Mouse (Mus musculus): ENCODE measurements at regions not wholly inside any gene's neighbourhood (a gene's known extent, or its start where the extent isn't known, plus 50 kb on each side); places are given as distances from the start of the nearest gene placed in this dataset.

DNA sequence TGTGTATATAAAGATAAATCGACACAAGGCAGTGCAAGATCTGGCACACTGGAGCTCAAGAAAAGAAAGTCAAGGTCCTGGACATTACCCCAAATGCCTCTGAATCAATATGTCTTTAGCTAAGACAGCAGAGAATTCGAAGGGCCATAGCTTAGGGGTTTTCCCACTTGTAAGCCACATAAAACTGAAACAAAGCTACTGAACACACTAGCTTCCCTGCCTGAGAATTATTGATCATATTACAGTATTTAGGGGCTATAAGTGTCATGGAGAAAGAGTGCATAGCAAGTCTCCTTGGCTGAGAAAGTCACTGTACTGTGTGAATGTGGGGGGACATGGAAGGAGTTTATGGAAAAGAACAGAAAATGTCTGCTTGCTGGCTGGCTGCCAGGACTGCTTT lies 207.3 kb upstream of the Htr1f start:
- Histone ChIP-seq H3K4me2 (ENCODE audit: low read length) (no peak overlapping the region), H3K36me3 (ENCODE audit: control insufficient read depth, insufficient read depth, low read length) (no peaks in the 10 kb centered on the region), H3K4me3 (ENCODE audit: low read depth, low read length) (no peak overlapping the region), H3K27ac (ENCODE audit: low read length) (no peak overlapping the region), H3K4me1 (ENCODE audit: control insufficient read depth, insufficient read depth, low read length) (no peaks in the 10 kb centered on the region), H3K9me3 (replicated peaks; ENCODE audit: control insufficient read depth, low read length, poor library complexity, severe bottlenecking) (no peaks in the 10 kb centered on the region), H3K27me3 (ENCODE audit: control insufficient read depth, insufficient read depth, low read depth, low read length) (no peaks in the 10 kb centered on the region), H3K9ac (ENCODE audit: low read depth, low read length) (no peak overlapping the region)
- WGBS = 82% methylated on average over 2 of the region's 2 CpGs
- ATAC-seq = no peak

DNA sequence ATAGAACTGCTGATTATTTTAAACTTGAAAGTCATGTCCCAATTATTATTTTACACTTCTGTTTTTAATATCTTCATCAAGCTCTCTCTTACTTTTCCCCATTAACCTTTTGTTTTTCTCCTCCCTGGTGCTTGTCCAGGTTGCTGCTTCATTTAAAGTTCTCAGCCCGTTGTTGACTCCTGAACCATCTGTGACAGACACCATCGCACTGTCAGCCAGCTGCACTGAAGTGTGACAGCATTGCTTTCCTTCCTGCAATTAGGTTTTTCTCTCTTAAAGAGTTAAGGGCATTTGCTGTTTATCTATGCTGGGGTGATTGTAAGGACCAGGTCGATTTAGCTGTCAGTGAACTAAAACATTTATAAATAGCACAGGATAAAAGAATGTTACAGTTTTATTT lies 205.3 kb upstream of the Pou1f1 start:
- Histone ChIP-seq H3K4me1 (ENCODE audit: control insufficient read depth, insufficient read depth, low read length) (no peaks in the 10 kb centered on the region), H3K27me3 (ENCODE audit: control insufficient read depth, insufficient read depth, low read depth, low read length) (no peaks in the 10 kb centered on the region), H3K9ac (ENCODE audit: low read depth, low read length) (no peak overlapping the region), H3K4me3 (ENCODE audit: low read depth, low read length) (no peak overlapping the region), H3K4me2 (ENCODE audit: low read length) (no peak overlapping the region), H3K9me3 (replicated peaks; ENCODE audit: control insufficient read depth, low read length, poor library complexity, severe bottlenecking) (no peaks in the 10 kb centered on the region), H3K27ac (ENCODE audit: low read length) (no peak overlapping the region), H3K36me3 (ENCODE audit: control insufficient read depth, insufficient read depth, low read length) (no peaks in the 10 kb centered on the region)
- WGBS = 68% methylated on average over 3 of the region's 3 CpGs
- no peak for ATAC-seq

DNA sequence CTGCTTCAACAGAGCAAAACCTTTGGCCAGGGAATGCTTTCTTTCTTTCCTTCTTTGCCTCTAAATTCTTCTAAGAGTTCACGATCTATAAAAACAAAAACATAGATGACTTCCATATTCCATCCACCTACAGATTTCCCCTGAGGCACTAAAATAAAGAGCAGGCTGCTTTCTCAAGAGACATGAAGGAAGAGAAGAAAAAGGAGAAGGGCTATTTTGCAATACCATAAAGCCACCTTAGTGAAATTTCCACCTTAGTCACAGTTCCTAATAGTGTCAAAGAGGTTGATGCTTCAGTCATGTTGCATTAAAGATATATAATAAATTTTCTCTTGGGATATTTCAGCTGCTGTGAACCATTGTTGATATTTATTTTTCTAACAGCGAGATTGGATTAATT lies 187.9 kb upstream of the Pou1f1 start:
- WGBS = 82% methylated on average over 2 of the region's 2 CpGs
- H3K4me1 ChIP-seq (ENCODE audit: control insufficient read depth, insufficient read depth, low read length) = no peaks in the 10 kb centered on the region
- no peaks in the 10 kb centered on the region for H3K27me3 ChIP-seq (ENCODE audit: control insufficient read depth, insufficient read depth, low read depth, low read length)
- no peaks in the 10 kb centered on the region for H3K36me3 ChIP-seq (ENCODE audit: control insufficient read depth, insufficient read depth, low read length)
- H3K9ac ChIP-seq (ENCODE audit: low read depth, low read length) = no peak overlapping the region
- H3K27ac ChIP-seq (ENCODE audit: low read length) = no peak overlapping the region
- no peaks in the 10 kb centered on the region for H3K9me3 ChIP-seq (replicated peaks; ENCODE audit: control insufficient read depth, low read length, poor library complexity, severe bottlenecking)
- no peak for ATAC-seq
- H3K4me2 ChIP-seq (ENCODE audit: low read length) = no peak overlapping the region
- H3K4me3 ChIP-seq (ENCODE audit: low read depth, low read length) = no peak overlapping the region

DNA sequence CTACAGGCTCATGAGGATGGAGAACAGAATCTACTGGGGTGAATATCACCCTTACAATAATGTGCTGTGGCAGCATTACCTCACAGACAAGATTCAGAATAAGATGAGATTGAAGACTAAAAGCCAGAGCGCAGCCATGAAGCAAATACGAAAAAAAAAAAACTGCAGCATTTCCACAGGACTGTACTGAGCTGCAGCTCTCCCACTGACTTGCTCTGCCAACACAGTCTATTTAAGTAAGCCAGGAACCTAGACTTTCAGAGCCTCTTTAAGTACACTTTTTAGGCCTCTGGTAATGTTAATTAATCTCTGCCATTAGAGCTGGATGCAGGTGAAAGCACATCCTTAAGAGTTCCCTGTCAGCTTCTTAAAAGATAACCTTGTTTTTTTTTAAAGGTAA lies 181.1 kb upstream of the Pou1f1 start:
- no peak for ATAC-seq
- H3K9me3 ChIP-seq (replicated peaks; ENCODE audit: control insufficient read depth, low read length, poor library complexity, severe bottlenecking) = no peaks in the 10 kb centered on the region
- no peaks in the 10 kb centered on the region for H3K27me3 ChIP-seq (ENCODE audit: control insufficient read depth, insufficient read depth, low read depth, low read length)
- 97% methylated on average over 2 of the region's 2 CpGs for WGBS
- no peak overlapping the region for H3K4me3 ChIP-seq (ENCODE audit: low read depth, low read length)
- no peaks in the 10 kb centered on the region for H3K4me1 ChIP-seq (ENCODE audit: control insufficient read depth, insufficient read depth, low read length)
- H3K4me2 ChIP-seq (ENCODE audit: low read length) = no peak overlapping the region
- H3K36me3 ChIP-seq (ENCODE audit: control insufficient read depth, insufficient read depth, low read length) = no peaks in the 10 kb centered on the region
- H3K27ac ChIP-seq (ENCODE audit: low read length) = no peak overlapping the region
- H3K9ac ChIP-seq (ENCODE audit: low read depth, low read length) = no peak overlapping the region

DNA sequence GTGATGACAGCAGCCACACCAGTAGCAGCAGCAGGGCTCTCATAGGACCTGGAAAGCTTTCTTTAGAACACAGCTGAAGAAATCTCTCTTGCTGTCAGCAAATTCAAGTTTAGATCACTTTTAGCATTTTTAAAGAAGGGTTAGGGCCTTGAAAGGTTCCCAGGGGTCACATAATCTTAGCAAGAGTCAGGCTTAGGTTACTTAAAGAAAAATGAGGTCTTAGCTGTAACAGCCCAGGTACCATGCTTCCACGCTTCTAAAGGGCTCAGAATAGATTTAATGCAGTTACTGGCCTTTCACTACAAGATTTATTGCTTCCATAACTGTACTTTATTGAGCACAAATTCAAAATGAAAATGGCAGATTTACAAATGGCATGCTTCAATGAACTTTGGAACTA lies 160.4 kb upstream of the Pou1f1 start:
- H3K27me3 ChIP-seq (ENCODE audit: control insufficient read depth, insufficient read depth, low read depth, low read length) = no peaks in the 10 kb centered on the region
- 92% methylated on average over 1 of the region's 1 CpGs for WGBS
- ATAC-seq = no peak
- no peaks in the 10 kb centered on the region for H3K9me3 ChIP-seq (replicated peaks; ENCODE audit: control insufficient read depth, low read length, poor library complexity, severe bottlenecking)
- no peak overlapping the region for H3K9ac ChIP-seq (ENCODE audit: low read depth, low read length)
- H3K4me2 ChIP-seq (ENCODE audit: low read length) = no peak overlapping the region
- H3K4me3 ChIP-seq (ENCODE audit: low read depth, low read length) = no peak overlapping the region
- H3K27ac ChIP-seq (ENCODE audit: low read length) = no peak overlapping the region
- H3K4me1 ChIP-seq (ENCODE audit: control insufficient read depth, insufficient read depth, low read length) = no peaks in the 10 kb centered on the region
- no peaks in the 10 kb centered on the region for H3K36me3 ChIP-seq (ENCODE audit: control insufficient read depth, insufficient read depth, low read length)

DNA sequence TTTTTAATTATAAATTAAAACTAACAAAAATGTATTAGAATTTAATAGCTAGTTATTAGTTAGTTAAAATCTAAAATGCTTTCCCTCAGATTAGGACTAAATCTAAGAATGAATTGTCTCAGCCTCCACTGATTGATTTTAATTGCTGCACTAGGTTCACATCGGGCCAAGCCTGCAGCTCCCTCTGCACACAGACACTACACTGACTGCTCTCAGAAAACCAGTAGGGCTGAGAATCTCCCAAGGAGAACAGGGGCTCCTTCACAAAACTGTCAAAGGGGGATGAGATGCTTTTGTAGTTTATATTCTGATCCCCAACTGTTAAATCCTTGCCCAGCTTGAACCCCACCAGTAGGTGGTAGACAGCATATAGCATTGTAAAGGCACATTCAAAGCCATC lies 151.0 kb upstream of the Pou1f1 start:
- no peaks in the 10 kb centered on the region for H3K4me1 ChIP-seq (ENCODE audit: control insufficient read depth, insufficient read depth, low read length)
- H3K9ac ChIP-seq (ENCODE audit: low read depth, low read length) = no peak overlapping the region
- no peaks in the 10 kb centered on the region for H3K36me3 ChIP-seq (ENCODE audit: control insufficient read depth, insufficient read depth, low read length)
- no peaks in the 10 kb centered on the region for H3K9me3 ChIP-seq (replicated peaks; ENCODE audit: control insufficient read depth, low read length, poor library complexity, severe bottlenecking)
- no peak overlapping the region for H3K27ac ChIP-seq (ENCODE audit: low read length)
- no peak overlapping the region for H3K4me3 ChIP-seq (ENCODE audit: low read depth, low read length)
- H3K4me2 ChIP-seq (ENCODE audit: low read length) = no peak overlapping the region
- 11% methylated on average over 1 of the region's 1 CpGs for WGBS
- no peak for ATAC-seq
- no peaks in the 10 kb centered on the region for H3K27me3 ChIP-seq (ENCODE audit: control insufficient read depth, insufficient read depth, low read depth, low read length)

DNA sequence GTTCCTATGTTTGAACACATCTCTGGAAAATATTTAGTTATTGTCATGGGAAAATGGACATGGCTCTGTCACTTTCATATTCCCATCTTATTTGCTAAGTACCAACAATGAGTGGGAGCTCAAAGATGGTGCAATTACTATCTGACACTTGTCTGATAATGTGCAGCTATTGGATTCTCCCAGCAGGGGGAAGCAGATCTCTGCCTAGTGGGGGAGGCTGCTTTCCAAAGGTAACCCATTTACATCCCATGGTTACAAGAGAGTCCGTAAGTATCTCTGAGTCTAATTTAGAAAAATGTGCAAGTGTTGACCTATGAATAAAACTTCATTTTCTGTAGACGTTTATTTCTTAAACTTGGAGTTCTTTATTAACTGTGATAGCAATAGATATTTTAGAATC lies 149.4 kb upstream of the Pou1f1 start:
- no peaks in the 10 kb centered on the region for H3K27me3 ChIP-seq (ENCODE audit: control insufficient read depth, insufficient read depth, low read depth, low read length)
- H3K4me2 ChIP-seq (ENCODE audit: low read length) = no peak overlapping the region
- H3K36me3 ChIP-seq (ENCODE audit: control insufficient read depth, insufficient read depth, low read length) = no peaks in the 10 kb centered on the region
- no peak overlapping the region for H3K27ac ChIP-seq (ENCODE audit: low read length)
- 68% methylated on average over 2 of the region's 2 CpGs for WGBS
- ATAC-seq = no peak
- no peaks in the 10 kb centered on the region for H3K9me3 ChIP-seq (replicated peaks; ENCODE audit: control insufficient read depth, low read length, poor library complexity, severe bottlenecking)
- H3K9ac ChIP-seq (ENCODE audit: low read depth, low read length) = no peak overlapping the region
- no peak overlapping the region for H3K4me3 ChIP-seq (ENCODE audit: low read depth, low read length)
- H3K4me1 ChIP-seq (ENCODE audit: control insufficient read depth, insufficient read depth, low read length) = no peaks in the 10 kb centered on the region

DNA sequence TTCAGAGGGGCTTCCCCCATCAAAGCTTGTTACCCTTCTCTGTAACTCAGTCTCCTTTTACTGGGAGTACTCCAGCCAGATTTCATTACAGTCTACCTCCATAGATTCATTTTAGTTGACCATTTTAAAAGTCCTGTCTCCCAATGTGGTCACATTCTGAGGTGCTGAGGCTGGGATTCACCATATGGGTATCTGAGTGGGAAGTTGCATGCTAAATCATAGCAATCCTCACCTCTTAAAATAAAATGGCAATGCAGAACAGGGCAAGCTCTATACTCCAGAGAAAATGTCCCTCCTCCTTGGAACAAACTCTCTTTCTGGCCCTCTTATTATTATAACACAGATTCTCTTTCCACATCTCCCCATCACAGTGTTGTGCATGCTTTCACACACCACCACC lies 143.8 kb upstream of the Pou1f1 start:
- Histone ChIP-seq H3K4me1 (ENCODE audit: control insufficient read depth, insufficient read depth, low read length) (no peaks in the 10 kb centered on the region), H3K4me2 (ENCODE audit: low read length) (no peak overlapping the region), H3K36me3 (ENCODE audit: control insufficient read depth, insufficient read depth, low read length) (no peaks in the 10 kb centered on the region), H3K4me3 (ENCODE audit: low read depth, low read length) (no peak overlapping the region), H3K9ac (ENCODE audit: low read depth, low read length) (no peak overlapping the region), H3K27ac (ENCODE audit: low read length) (no peak overlapping the region), H3K9me3 (replicated peaks; ENCODE audit: control insufficient read depth, low read length, poor library complexity, severe bottlenecking) (no peaks in the 10 kb centered on the region), H3K27me3 (ENCODE audit: control insufficient read depth, insufficient read depth, low read depth, low read length) (no peaks in the 10 kb centered on the region)
- ATAC-seq = no peak

DNA sequence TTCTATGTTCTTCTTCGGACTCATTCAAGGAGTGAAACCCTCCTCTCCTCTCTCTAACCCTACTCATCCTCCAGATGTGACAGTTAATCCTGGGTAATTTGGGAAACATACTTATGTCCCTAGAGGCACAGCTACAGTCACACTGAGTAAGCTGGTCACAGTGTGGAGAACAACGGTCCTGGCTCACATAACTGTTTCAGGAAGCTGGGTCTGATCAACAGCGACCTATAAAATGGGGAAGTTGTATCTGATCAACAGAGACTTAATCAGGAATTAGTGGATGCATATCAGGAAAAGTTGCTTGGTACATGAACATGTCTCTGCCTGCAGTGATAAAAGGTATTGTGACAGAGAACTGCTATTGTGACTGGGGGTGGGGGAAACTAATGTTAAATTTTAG lies 142.0 kb upstream of the Pou1f1 start:
- Histone ChIP-seq H3K9ac (ENCODE audit: low read depth, low read length) (no peak overlapping the region), H3K4me1 (ENCODE audit: control insufficient read depth, insufficient read depth, low read length) (no peaks in the 10 kb centered on the region), H3K27ac (ENCODE audit: low read length) (no peak overlapping the region), H3K36me3 (ENCODE audit: control insufficient read depth, insufficient read depth, low read length) (no peaks in the 10 kb centered on the region), H3K4me2 (ENCODE audit: low read length) (no peak overlapping the region), H3K4me3 (ENCODE audit: low read depth, low read length) (no peak overlapping the region), H3K27me3 (ENCODE audit: control insufficient read depth, insufficient read depth, low read depth, low read length) (no peaks in the 10 kb centered on the region), H3K9me3 (replicated peaks; ENCODE audit: control insufficient read depth, low read length, poor library complexity, severe bottlenecking) (no peaks in the 10 kb centered on the region)
- no peak for ATAC-seq
- 69% methylated on average over 3 of the region's 3 CpGs for WGBS

DNA sequence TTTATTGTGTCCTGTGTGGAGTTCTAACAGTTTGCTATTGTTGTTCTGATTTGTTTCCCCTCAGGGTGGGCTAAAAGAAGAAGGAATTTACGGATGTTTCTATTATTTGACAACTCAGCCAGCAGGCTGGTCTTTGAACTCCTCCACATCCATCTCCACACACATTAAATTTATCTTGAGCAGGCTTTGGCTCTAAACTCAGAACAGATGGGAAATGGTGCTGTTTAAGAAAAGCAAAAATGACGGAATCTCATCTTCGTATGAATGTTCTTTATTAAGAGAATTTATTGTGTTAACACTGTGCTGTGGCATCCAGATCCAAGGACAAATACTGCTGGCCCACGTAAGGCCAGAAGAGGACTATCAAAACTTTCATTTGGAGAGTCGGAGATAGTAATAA lies 140.4 kb upstream of the Pou1f1 start:
- 75% methylated on average over 5 of the region's 5 CpGs for WGBS
- no peaks in the 10 kb centered on the region for H3K27me3 ChIP-seq (ENCODE audit: control insufficient read depth, insufficient read depth, low read depth, low read length)
- no peaks in the 10 kb centered on the region for H3K36me3 ChIP-seq (ENCODE audit: control insufficient read depth, insufficient read depth, low read length)
- no peak overlapping the region for H3K9ac ChIP-seq (ENCODE audit: low read depth, low read length)
- H3K4me3 ChIP-seq (ENCODE audit: low read depth, low read length) = no peak overlapping the region
- no peaks in the 10 kb centered on the region for H3K9me3 ChIP-seq (replicated peaks; ENCODE audit: control insufficient read depth, low read length, poor library complexity, severe bottlenecking)
- no peak for ATAC-seq
- H3K4me2 ChIP-seq (ENCODE audit: low read length) = no peak overlapping the region
- no peak overlapping the region for H3K27ac ChIP-seq (ENCODE audit: low read length)
- no peaks in the 10 kb centered on the region for H3K4me1 ChIP-seq (ENCODE audit: control insufficient read depth, insufficient read depth, low read length)

Measured in midbrain, embryonic 16.5 days (tissue).